Comparison of ENCODE assay signal across 9 mouse cellular contexts in the genomic region with DNA sequence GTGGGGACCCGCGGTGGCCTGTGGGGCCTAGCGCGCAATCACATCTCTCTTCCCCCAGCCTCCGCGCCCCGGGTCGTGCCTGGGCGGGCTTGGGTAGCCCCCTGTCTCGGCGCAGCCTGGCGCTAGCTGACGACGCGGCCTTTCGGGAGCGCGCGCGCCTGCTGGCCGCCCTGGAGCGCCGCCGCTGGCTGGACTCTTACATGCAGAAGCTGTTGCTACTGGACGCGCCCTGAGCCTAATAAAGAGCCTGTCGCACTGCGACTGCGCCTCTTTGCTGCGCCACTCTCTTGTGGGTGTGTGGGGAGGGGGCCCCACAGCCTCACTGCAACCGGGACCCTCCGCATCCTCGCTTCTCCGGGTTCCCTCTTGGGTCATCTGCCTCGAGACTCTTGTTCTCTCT. TPM values are rescaled to one million over a fixed set of nuclear protein-coding genes. Genes with fewer than 3 reads are reported as not detected.
DNase-seq lines count a peak whose midpoint lies in the region; ATAC-seq and TF ChIP-seq lines count a peak whose summit lies in the region.
"Had no signal": no experiment of that assay in that cellular context is flagged by ENCODE, and none has a peak within 500 bp of the region (broad histone marks: within the 10 kb centered on the region; RNA-seq: fewer than 3 reads in every experiment).

No protein-coding gene starts in this region.

- H3K36me3 ChIP-seq in hindbrain, embryonic 16.5 days (ENCODE audit: control insufficient read depth, insufficient read depth, low read length): no peaks in the 10 kb centered on the region
- H3K36me3 ChIP-seq in midbrain, embryonic 15.5 days (replicated peaks): no peaks in the 10 kb centered on the region

- H3K4me2 ChIP-seq in hindbrain, embryonic 16.5 days (ENCODE audit: low read length): peak overlapping the region; percentile 77
- peak overlapping the region; percentile 62 for H3K4me2 ChIP-seq in midbrain, embryonic 15.5 days

- intact Hi-C loops in gastrocnemius, adult 2 months (cut with DNase I): no loop called here

- H3K4me1 ChIP-seq in hindbrain, embryonic 16.5 days (ENCODE audit: control insufficient read depth, insufficient read depth, low read depth, low read length): peaks cover 14% of the 10 kb centered on the region
- peaks cover 24% of the 10 kb centered on the region for H3K4me1 ChIP-seq in midbrain, embryonic 15.5 days

- no peak for ATAC-seq in hindbrain, embryonic 16.5 days
- no peak; the same call in 1 of the 2 replicates for ATAC-seq in midbrain, embryonic 15.5 days (replicated peaks)

- peak overlapping the region; percentile 69 for H3K4me3 ChIP-seq in gastrocnemius, adult 2 months
- H3K4me3 ChIP-seq in hindbrain, embryonic 16.5 days (ENCODE audit: low read length): peak overlapping the region; percentile 42
- peak overlapping the region; percentile 37 for H3K4me3 ChIP-seq in midbrain, embryonic 15.5 days
- H3K4me3 ChIP-seq: myocyte had no signal

- 5% methylated on average over 35 of the region's 35 CpGs for WGBS in hindbrain, embryonic 16.5 days
- WGBS in midbrain, embryonic 15.5 days: 3% methylated on average over 34 of the region's 35 CpGs

- TF ChIP-seq CTCF in gastrocnemius, adult 2 months (IDR thresholded peaks at IDR 0.05): peak; percentile 20; the same call in 1 of the 2 replicates

- H3K9me3 ChIP-seq in hindbrain, embryonic 16.5 days (ENCODE audit: control insufficient read depth, low read length): no peaks in the 10 kb centered on the region
- no peaks in the 10 kb centered on the region for H3K9me3 ChIP-seq in midbrain, embryonic 15.5 days

- H3K9ac ChIP-seq in hindbrain, embryonic 16.5 days (ENCODE audit: low read depth, low read length): peak overlapping the region; percentile 47
- peak overlapping the region; percentile 2; the same call in 1 of the 2 replicates for H3K9ac ChIP-seq in midbrain, embryonic 15.5 days

- peaks cover 79% of the 10 kb centered on the region for H3K27me3 ChIP-seq in hindbrain, embryonic 16.5 days (replicated peaks; ENCODE audit: control insufficient read depth, insufficient read depth, low read length)
- H3K27me3 ChIP-seq in midbrain, embryonic 15.5 days (replicated peaks): peaks cover 90% of the 10 kb centered on the region

- H3K27ac ChIP-seq in gastrocnemius, adult 2 months: no peak overlapping the region
- no peak overlapping the region for H3K27ac ChIP-seq in hindbrain, embryonic 16.5 days (ENCODE audit: low read depth, low read length)
- H3K27ac ChIP-seq in midbrain, embryonic 15.5 days: no peak overlapping the region

- DNase-seq in gastrocnemius, adult 2 months: peak; percentile 64
- DNase-seq in gastrocnemius, adult 18-20 months (ENCODE audit: low spot score): no peak
- DNase-seq in ZHBTc4 (ENCODE audit: low read depth, low spot score): peak; percentile 58
- DNase-seq in gastrocnemius, postnatal 4 days (ENCODE audit: low spot score in 2 of 2): no peak
- no peak for DNase-seq in right cerebral cortex, adult 18-20 months
- DNase-seq in kidney, postnatal 14 days: no peak

RNA-seq across cellular contexts. Expression of gene Pth2, which starts 0.7 kb away (rescaled TPM):
- not detected for total RNA-seq in gastrocnemius, adult 2 months (2021)
- not detected for total RNA-seq in gastrocnemius, adult 18-20 months (2021)
- 0.75 and 1.4 TPM in 2 replicates for polyA plus RNA-seq in hindbrain, embryonic 16.5 days (2015; fragmentation: Nextera tagmentation; extraction: Ambion mirVana)
- 0.68 and 0.93 TPM in 2 replicates for polyA plus RNA-seq in midbrain, embryonic 15.5 days (2015; fragmentation: Nextera tagmentation; extraction: Ambion mirVana)
- not detected for total RNA-seq in gastrocnemius, postnatal 4 days (2021)
- polyA plus RNA-seq: myocyte had no signal

RNA-seq across cellular contexts. Expression of gene Gfy, which starts 2.2 kb away (rescaled TPM):
- not detected for total RNA-seq in gastrocnemius, adult 2 months (2021)
- not detected for total RNA-seq in gastrocnemius, adult 18-20 months (2021)
- polyA plus RNA-seq in hindbrain, embryonic 16.5 days (2015; fragmentation: Nextera tagmentation; extraction: Ambion mirVana): not detected in 2 replicates
- polyA plus RNA-seq in midbrain, embryonic 15.5 days (2015; fragmentation: Nextera tagmentation; extraction: Ambion mirVana): not detected in 2 replicates
- total RNA-seq in gastrocnemius, postnatal 4 days (2021): under 1 TPM; 0.34 to 0.42 TPM

RNA-seq across cellular contexts. Expression of gene Slc17a7, which starts 17.8 kb away (rescaled TPM):
- total RNA-seq in gastrocnemius, adult 2 months (2021): under 1 TPM; 0.31 to 0.36 TPM
- under 1 TPM; 0.14 to 0.17 TPM for total RNA-seq in gastrocnemius, adult 18-20 months (2021)
- 1.1 and 1.5 TPM in 2 replicates for polyA plus RNA-seq in hindbrain, embryonic 16.5 days (2015; fragmentation: Nextera tagmentation; extraction: Ambion mirVana)
- 0.59 and 1.0 TPM in 2 replicates for polyA plus RNA-seq in midbrain, embryonic 15.5 days (2015; fragmentation: Nextera tagmentation; extraction: Ambion mirVana)
- 1 to 10 TPM; 2.6 to 3.0 TPM for total RNA-seq in gastrocnemius, postnatal 4 days (2021)

RNA-seq across cellular contexts. Expression of gene Ccdc155, which starts 23.2 kb away (rescaled TPM):
- total RNA-seq in gastrocnemius, adult 2 months (2021): not detected
- total RNA-seq in gastrocnemius, adult 18-20 months (2021): not detected
- 0.54 and 0.65 TPM in 2 replicates for polyA plus RNA-seq in hindbrain, embryonic 16.5 days (2015; fragmentation: Nextera tagmentation; extraction: Ambion mirVana)
- polyA plus RNA-seq in midbrain, embryonic 15.5 days (2015; fragmentation: Nextera tagmentation; extraction: Ambion mirVana): 0.63 and 0.84 TPM in 2 replicates
- 1 to 10 TPM; 3.2 to 4.9 TPM for total RNA-seq in gastrocnemius, postnatal 4 days (2021)

RNA-seq across cellular contexts. Expression of gene Aldh16a1, which starts 27.2 kb away (rescaled TPM):
- 10 to 100 TPM; 11.6 to 15.1 TPM for total RNA-seq in gastrocnemius, adult 2 months (2021)
- 10 to 100 TPM; 10.6 to 12.8 TPM for total RNA-seq in gastrocnemius, adult 18-20 months (2021)
- 18.8 and 22.9 TPM in 2 replicates for polyA plus RNA-seq in hindbrain, embryonic 16.5 days (2015; fragmentation: Nextera tagmentation; extraction: Ambion mirVana)
- polyA plus RNA-seq in midbrain, embryonic 15.5 days (2015; fragmentation: Nextera tagmentation; extraction: Ambion mirVana): 16.1 and 19.8 TPM in 2 replicates
- 10 to 100 TPM; 34.8 to 51.6 TPM for total RNA-seq in gastrocnemius, postnatal 4 days (2021)

Comparison
In these comparisons a context has a peak if more than half of its experiments do, and no peak if none do; other contexts are left out.
1. DNase-seq: peak in gastrocnemius, adult 2 months (single experiment) and ZHBTc4 (single experiment); none in gastrocnemius, adult 18-20 months (single experiment), gastrocnemius, postnatal 4 days (0 of 2), right cerebral cortex, adult 18-20 months (single experiment) and kidney, postnatal 14 days (single experiment).
2. Peak in every context shown above with its lines, with median percentiles within 50 percentile points of each other: H3K4me3 ChIP-seq.